Mouse (Mus musculus) ovary, adult 18-20 months (tissue): ENCODE measurements around the gene Cdh1.
A peak's percentile ranks its signal among the peaks of the same experiment; 100 is the strongest.

Experiments
- DNase-seq: peaks from one replicate; pipeline ENCODE4 v3.0.0; 2022; ENCODE audit warnings: low spot score, mixed read lengths

Gene Cdh1

GRCm38 (mm10) chr8:106672786-106673185 is 69.6 kb downstream of the Cdh1 start:
- DNase-seq = no peak

DNA sequence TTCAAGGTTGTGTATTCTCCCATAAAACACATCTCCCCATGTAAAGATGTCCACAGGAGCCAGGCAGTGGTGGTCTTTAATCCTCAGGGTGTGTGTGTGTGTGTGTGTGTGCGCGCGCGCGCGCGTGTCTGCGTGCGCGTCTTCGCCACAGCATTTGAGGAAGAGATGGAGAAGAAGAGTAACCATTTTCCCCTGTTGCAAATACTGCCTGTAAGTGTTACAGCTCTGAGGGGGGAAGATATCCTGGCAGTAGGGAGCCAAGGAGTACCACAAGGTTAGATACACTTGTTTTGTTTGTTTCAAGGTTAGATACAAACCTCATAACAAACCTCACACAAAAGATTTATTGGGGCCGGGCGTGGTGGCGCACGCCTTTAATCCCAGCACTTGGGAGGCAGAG is 71.2 kb downstream of the Cdh1 start:
- DNase-seq = no peak

- no peak for DNase-seq
Measured at GRCm38 (mm10) chr8:106674894-106675293, 71.7 kb downstream of the Cdh1 start.

- peak; percentile 78 for DNase-seq
Measured at GRCm38 (mm10) chr8:106682971-106683668, 80.0 kb downstream of the Cdh1 start, which contains the start of gene Tango6. Tango6 (plus strand) TSS chr8:106683068.

DNA sequence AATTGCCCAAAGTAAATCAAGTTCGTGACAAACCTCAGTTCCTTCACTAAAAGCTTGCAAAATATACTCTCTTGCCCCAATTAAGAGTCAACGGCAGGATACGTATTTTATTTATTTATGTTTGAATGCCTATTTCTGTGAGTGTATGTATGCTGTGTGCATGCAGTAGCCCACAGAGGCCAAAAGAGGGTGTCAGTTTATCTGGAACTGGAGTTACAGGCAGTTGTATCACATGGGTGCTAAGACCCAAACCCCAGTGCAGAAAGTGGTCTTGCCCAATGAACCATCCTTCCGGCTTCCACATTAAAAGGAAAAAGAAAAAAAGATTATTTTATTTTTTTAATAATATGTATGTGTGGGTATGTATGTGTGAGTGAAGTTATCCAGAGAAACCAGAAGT is 81.2 kb downstream of the Cdh1 start:
- DNase-seq = no peak

- DNase-seq = no peak
Measured at GRCm38 (mm10) chr8:106687479-106687878, 84.3 kb downstream of the Cdh1 start.

DNA sequence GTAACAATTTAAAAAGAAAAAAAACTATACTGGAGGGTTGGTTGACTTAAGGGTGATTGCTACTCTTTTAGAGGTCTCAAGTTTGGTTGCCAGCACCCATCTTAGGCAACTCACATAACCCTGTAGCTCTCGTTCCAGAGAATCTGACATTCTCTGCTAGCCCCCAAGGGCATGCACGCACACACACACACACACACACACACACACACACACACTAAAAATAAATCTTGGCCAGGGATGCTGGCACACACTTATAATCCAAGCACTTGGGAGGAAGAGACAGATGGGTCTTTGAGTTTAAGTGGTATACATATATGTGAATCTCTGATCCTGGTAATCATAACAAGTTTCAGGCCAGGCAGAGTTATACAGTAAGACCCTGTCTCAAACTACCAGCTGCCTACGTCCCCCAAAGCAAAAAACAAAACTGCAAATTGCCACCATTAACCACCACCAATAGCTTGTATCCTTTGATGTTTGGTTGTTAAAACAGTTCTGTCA is 94.6 kb downstream of the Cdh1 start:
- no peak for DNase-seq

DNA sequence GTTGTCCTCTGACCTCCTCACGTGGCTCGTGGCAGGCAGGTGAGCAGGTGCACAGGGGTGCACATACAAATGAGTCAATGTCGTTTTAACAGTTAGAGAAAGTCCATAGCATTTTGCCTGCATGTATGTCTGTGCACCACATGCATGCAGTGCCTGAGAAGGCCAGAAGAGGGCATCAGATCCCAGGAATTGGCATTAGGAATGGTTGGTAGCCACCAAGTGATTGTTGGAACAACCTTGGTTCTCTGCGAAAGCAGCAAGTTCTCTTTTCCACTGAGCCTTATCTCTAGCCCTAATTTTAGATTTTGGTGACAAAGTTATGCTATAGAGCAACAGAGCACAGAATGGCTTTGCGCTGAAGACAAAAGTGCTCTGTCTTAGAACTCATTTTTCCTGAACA is 96.4 kb downstream of the Cdh1 start:
- DNase-seq = no peak

DNA sequence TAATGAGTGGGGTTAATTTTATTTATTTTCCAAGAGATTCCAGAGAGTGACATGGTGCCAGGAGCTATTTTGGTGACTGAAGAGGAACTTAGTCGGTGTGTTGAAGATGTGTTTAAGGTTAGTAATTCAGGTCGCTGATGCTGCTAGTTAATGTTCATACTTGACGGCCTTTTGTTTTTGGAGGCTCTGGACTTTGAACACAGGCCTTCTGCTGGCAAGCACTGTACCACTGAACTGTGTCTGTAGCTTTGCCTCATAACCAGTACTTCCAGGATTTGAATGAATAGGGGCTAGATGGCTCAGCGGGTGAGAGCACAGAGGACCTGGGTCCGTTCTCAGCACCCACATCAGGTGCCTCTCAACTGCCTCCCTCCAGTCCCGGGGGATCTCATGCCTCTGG is 97.0 kb downstream of the Cdh1 start:
- no peak for DNase-seq

- DNase-seq = no peak
Measured at GRCm38 (mm10) chr8:106701360-106701759, 98.2 kb downstream of the Cdh1 start.

DNA sequence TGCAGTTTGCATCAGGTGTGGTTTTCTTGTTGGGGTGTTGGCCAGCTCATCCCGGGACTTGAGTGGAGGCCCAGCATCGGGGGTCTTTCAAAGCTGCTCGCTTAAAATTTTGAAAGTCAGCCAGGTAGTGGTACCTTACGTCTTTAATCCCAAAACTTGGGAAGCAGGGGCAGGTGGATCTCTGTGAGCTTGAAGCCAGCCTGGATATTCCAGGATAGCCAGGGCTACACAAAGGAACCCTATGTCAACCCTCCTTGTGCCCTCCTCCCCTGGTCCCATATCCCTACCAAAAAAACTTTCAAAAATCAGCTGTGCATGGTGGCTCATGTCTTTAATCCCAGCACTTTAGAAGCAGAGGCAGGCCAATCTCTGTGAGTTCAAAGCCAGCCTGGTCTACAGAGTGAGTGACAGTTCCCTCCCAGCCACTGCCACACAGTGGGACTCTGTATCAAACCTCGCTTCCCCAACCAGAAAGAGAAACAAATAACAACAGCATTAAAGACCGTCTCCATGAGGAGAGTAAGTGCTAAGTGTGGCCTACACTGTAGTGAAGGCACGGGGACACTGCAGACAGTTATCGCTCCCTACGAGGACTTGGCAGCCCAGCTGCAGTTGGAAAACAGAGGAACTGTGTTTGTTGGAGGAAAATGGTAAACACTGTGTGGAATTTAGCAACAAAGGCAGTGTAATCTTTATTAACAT is 101.2 kb downstream of the Cdh1 start:
- peak; percentile 20 for DNase-seq

GRCm38 (mm10) chr8:106704901-106705321 is 101.8 kb downstream of the Cdh1 start:
- peak; percentile 54 for DNase-seq

DNA sequence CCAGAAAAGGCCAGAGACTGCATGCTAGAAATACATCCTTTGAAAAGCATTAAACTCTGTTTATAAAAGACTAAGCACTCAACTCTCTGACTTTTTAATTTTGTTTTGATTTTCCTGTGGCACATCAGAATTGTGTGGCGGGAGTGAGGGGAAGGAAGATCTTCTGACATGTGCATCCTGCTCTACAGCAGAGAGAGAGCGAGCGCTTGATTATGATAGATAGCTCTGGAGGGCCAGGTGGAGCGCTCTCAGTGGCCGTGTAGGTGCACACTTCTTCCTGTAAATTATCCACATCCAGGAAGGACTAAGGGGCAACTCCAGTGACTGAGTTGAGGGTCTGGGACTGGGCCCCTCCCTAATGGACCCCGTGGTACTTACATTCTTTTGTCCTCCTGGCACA is 103.0 kb downstream of the Cdh1 start:
- DNase-seq = no peak

DNA sequence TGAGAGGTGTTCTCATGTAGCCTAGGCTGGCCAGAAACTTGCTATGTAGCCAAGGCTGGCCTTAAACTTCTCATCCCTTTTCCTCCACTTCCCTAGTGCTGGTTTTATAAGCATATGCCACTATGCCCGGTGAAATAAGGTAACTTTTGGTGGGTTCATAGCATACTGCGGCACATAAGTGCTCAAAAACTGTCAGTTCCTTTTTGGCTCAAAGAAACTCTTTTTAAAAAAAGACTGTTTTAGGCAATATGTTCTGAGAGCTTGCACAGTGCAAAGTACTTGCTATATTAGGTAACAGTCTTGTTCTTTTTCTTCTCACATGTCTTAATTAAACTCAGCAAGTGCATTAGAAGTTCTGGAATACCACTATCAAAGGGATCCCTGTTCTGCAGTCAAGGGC is 106.9 kb downstream of the Cdh1 start:
- no peak for DNase-seq

DNA sequence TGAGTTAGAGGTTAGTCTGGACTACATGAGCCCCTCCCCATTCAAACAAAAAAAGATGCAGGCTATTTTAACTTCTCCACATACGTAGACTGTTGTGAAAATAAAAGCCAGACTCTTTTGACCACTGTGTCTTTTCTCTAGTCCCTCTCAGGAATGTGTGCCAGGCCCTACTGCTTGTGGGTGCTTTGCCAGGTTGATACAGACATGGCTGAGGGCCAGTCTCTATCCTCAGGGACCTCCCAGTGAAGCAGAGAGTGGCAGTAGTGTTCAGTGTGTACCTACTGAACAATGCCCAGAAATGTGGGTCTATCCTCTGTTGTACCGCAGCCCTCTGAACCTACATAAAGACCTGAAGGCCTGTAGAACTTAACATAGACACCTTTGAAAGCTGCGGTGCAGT is 109.3 kb downstream of the Cdh1 start:
- no peak for DNase-seq

DNA sequence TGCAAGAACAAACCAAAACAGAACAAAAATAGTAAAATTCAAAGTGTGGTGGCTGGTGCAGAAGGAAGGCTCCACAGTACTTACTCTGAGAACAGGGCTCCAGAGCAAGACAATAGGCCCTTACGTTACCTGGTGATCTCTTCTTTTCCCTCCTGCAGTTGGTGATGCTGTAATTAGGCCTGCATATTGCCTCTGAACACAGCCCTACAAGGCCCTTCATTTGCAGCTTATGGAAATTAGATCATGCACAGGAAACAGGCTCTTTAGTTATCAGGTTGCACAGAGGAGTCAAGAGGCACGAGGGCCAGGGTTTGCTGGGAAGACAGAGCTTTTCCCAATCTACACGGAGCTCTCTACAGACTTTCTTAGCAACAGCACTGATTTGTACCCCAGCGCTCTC is 111.1 kb downstream of the Cdh1 start:
- DNase-seq = no peak

- DNase-seq = peak; percentile 66
Measured at GRCm38 (mm10) chr8:106718091-106718500, 114.9 kb downstream of the Cdh1 start.
